Mouse (Mus musculus): ENCODE measurements around the gene Mettl17. TPM values are rescaled to one million over a fixed set of nuclear protein-coding genes. Genes with fewer than 3 reads are reported as not detected.

Mettl17 gene
- total and polyA plus RNA-seq, 2 experiments from 2014 or later, result 47.4 to 54.5 TPM

DNA sequence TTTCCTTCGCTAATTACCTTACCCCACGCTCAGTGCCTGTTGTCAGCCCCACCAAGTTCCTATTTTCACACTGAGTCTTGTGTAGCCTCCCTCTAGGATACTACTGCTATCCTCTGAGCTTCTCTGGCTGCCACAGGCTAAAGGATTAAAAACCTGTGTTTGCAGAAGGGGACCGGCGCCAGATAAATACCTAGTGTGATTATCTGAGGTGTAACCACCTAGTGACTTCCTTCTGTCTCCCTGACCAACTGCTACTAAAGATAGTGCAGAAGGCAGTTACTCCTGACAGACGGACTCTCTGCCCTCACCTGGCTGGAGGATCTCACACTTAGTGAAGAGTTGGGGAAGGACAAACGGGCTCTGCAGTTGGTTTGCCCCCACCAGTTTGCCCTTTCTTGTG, 11.4 kb downstream of the Mettl17 start:
- Histone ChIP-seq H3K4me1 (ENCODE audit: insufficient read depth) (no peaks in the 10 kb centered on the region), H3K27me3 (ENCODE audit: insufficient read depth, low read length) (no peaks in the 10 kb centered on the region), H3K9me3 (ENCODE audit: low read length) (no peaks in the 10 kb centered on the region), H3K4me2 (ENCODE audit: low read depth) (no peak overlapping the region), H3K4me3 (ENCODE audit: low read depth, low read length) (no peak overlapping the region), H3K27ac (ENCODE audit: low read depth, low read length) (no peak overlapping the region), H3K36me3 (ENCODE audit: insufficient read depth) (peaks cover 26% of the 10 kb centered on the region), H3K9ac (no peak overlapping the region)
- WGBS, result 87% methylated on average over 6 of the region's 6 CpGs
- no peak for ATAC-seq
- TF ChIP-seq CTCF (IDR thresholded peaks at IDR 0.05; ENCODE audit: low read depth), result no peak
- no peak for DNase-seq

DNA sequence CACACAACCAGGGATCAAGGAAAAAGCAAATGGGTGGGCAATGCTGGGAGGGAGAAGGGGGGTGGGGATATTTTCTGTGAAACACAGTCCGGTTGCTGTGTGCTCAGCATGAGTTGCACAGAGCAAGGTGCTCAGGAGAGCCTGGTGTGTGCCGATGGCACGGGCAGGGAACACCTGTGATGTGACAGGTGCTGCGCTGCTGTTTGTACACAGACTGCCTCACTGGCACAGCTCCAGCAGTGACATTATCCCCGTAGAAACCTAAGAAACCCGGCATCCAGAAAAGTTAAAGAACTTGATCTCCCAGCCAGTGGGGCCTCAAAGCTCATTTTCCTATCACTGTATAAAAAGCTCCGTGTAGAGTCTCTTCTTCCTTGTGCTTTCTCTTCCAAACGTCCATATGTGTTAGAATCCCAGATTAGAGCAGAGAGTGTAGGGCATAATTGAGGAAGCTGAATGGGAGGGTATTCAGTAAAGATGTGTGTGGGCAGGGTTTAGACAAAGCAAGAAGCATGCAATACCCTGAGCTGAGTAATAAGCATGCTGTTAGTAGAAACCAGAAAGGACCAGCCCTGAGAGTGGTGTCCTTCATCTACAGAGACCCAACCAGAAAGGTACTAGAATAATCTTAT, 12.0 kb downstream of the Mettl17 start:
- DNase-seq (no peak), ATAC-seq (no peak)
- TF ChIP-seq CTCF (IDR thresholded peaks at IDR 0.05; ENCODE audit: low read depth), result no peak
- Histone ChIP-seq H3K4me3 (ENCODE audit: low read depth, low read length) (no peak overlapping the region), H3K9ac (no peak overlapping the region), H3K4me1 (ENCODE audit: insufficient read depth) (no peaks in the 10 kb centered on the region), H3K36me3 (ENCODE audit: insufficient read depth) (peaks cover 20% of the 10 kb centered on the region), H3K9me3 (ENCODE audit: low read length) (no peaks in the 10 kb centered on the region), H3K4me2 (ENCODE audit: low read depth) (no peak overlapping the region), H3K27ac (ENCODE audit: low read depth, low read length) (no peak overlapping the region), H3K27me3 (ENCODE audit: insufficient read depth, low read length) (no peaks in the 10 kb centered on the region)
- 58% methylated on average over 8 of the region's 8 CpGs for WGBS

DNA sequence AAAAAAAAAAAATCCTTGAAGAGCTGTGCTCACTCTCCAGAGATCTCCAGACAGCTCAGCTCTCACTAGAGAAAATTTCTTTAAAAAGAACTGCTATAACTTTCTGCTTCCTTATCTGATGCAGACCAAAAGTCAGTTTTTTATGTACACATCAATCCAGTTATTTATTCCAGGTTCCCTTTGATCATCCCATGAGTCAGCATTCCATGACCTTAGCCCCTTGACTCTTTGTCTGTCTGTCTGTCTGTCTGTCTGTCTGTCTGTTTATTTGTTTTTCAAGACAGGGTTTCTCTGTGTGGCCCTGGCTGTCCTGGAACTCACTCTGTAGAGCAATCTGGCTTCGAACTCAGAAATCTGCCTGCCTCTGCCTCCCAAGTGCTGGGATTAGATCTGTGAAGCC, 14.7 kb downstream of the Mettl17 start:
- ATAC-seq (no peak), DNase-seq (no peak)
- H3K9me3 ChIP-seq (ENCODE audit: low read length), result no peaks in the 10 kb centered on the region
- H3K27ac ChIP-seq (ENCODE audit: low read depth, low read length), result no peak overlapping the region
- no peaks in the 10 kb centered on the region for H3K27me3 ChIP-seq (ENCODE audit: insufficient read depth, low read length)
- TF ChIP-seq CTCF (IDR thresholded peaks at IDR 0.05; ENCODE audit: low read depth), result no peak
- WGBS, result 90% methylated on average over 1 of the region's 1 CpGs
- 0 out of 2 replicates have a peak, but pooled peaks cover 3% of the 10 kb centered on the region for H3K36me3 ChIP-seq (ENCODE audit: insufficient read depth)
- no peak overlapping the region for H3K4me2 ChIP-seq (ENCODE audit: low read depth)
- H3K4me3 ChIP-seq (ENCODE audit: low read depth, low read length), result no peak overlapping the region
- H3K4me1 ChIP-seq (ENCODE audit: insufficient read depth), result no peaks in the 10 kb centered on the region
- H3K9ac ChIP-seq, result no peak overlapping the region

DNA sequence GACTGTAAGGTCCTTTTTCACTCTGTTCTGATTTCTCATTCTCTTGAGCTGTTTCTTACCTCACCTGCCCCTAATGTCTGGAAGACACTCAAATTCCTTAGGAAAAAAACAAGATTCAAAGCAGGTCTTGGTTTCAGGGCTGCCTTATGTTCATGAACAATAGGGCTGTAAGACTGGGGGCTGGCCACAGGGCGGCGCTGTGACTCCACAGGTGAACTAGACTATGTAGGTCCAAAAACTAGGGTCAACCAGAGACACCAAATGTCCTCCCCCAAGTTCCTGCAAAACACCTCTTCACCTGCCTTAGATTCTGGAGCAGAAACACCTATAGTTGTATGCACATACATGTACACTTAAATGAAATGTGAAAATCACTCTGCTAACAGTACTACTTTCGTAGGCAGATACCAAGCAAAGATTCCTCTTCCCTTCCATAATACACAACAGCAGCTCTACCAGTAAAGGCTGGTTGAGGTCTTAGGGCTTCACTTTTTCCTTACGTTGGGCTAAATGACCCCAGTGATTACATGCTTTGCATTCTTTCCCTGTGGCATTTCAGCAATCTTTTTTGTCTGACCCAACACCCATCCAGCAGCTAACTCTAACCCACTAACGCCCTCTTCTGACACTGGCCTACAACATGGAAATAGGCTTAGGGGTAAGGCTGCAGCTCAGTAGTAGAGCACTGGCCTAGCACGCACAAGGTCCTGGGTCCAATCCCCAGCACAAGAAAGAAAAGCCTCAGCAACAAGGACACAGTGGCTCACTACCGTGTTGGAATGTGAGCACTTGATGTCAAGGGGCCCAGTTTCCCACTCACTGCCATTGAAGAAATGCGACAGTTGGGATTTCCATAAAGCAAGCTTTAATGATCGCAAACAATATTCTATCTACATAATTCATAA, 18.4 kb downstream of the Mettl17 start:
- 58% methylated on average over 9 of the region's 9 CpGs for WGBS

DNA sequence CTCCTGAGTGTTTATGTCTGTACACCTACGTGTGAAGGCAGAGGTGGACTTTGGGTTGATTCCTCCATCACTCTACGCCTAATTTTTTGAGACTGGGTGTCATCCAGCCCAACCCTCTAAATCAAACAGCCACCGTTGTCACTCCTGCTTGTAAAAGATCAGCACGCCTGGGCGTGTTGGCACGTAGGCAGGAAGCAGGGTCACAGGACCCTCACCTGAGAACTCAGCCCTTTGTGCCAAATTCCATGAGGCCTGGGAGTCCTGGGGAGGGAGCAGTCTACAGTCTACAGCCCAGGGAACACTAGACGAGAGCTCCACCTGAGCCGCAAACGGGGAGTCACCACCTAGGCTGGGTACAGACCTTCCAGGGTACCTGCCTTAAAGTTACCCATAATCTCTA, 19.1 kb downstream of the Mettl17 start:
- ATAC-seq (no peak), DNase-seq (no peak)
- Histone ChIP-seq H3K9me3 (ENCODE audit: low read length) (no peaks in the 10 kb centered on the region), H3K9ac (no peak overlapping the region), H3K4me2 (ENCODE audit: low read depth) (no peak overlapping the region), H3K27me3 (ENCODE audit: insufficient read depth, low read length) (no peaks in the 10 kb centered on the region), H3K27ac (ENCODE audit: low read depth, low read length) (no peak overlapping the region), H3K4me3 (ENCODE audit: low read depth, low read length) (no peak overlapping the region), H3K4me1 (ENCODE audit: insufficient read depth) (no peaks in the 10 kb centered on the region), H3K36me3 (ENCODE audit: insufficient read depth) (peaks cover 17% of the 10 kb centered on the region; the same call in 1 of the 2 replicates)
- 93% methylated on average over 9 of the region's 9 CpGs for WGBS
- no peak for TF ChIP-seq CTCF (IDR thresholded peaks at IDR 0.05; ENCODE audit: low read depth)

More for the DNA sequence above, 18.4 kb downstream of the Mettl17 start:
- Histone ChIP-seq H3K4me3 (ENCODE audit: low read depth, low read length) (no peak overlapping the region), H3K4me1 (ENCODE audit: insufficient read depth) (no peaks in the 10 kb centered on the region), H3K9ac (no peak overlapping the region), H3K4me2 (ENCODE audit: low read depth) (no peak overlapping the region), H3K9me3 (ENCODE audit: low read length) (no peaks in the 10 kb centered on the region), H3K27me3 (ENCODE audit: insufficient read depth, low read length) (no peaks in the 10 kb centered on the region), H3K27ac (ENCODE audit: low read depth, low read length) (no peak overlapping the region), H3K36me3 (ENCODE audit: insufficient read depth) (peaks cover 15% of the 10 kb centered on the region; the same call in 1 of the 2 replicates)
- DNase-seq (peak; percentile 78), ATAC-seq (peak; percentile 79)
- peak; percentile 91 for TF ChIP-seq CTCF (IDR thresholded peaks at IDR 0.05; ENCODE audit: low read depth)

GRCm38 (mm10) chr14:51904706-51905105, 20.1 kb downstream of the Mettl17 start:
- H3K4me3 ChIP-seq (ENCODE audit: low read depth, low read length), result no peak overlapping the region
- DNase-seq, result peak; percentile 15
- peak; percentile 44; the same call in 1 of the 2 replicates for TF ChIP-seq CTCF (IDR thresholded peaks at IDR 0.05; ENCODE audit: low read depth)
- WGBS, result 71% methylated on average over 7 of the region's 7 CpGs
- H3K36me3 ChIP-seq (ENCODE audit: insufficient read depth), result peaks cover 24% of the 10 kb centered on the region; the same call in 1 of the 2 replicates
- H3K9ac ChIP-seq, result no peak overlapping the region
- 0 out of 2 replicates have a peak, but pooled peaks have one; percentile 47 for ATAC-seq
- no peak overlapping the region for H3K27ac ChIP-seq (ENCODE audit: low read depth, low read length)
- no peak overlapping the region for H3K4me2 ChIP-seq (ENCODE audit: low read depth)
- no peaks in the 10 kb centered on the region for H3K9me3 ChIP-seq (ENCODE audit: low read length)
- no peaks in the 10 kb centered on the region for H3K27me3 ChIP-seq (ENCODE audit: insufficient read depth, low read length)
- no peaks in the 10 kb centered on the region for H3K4me1 ChIP-seq (ENCODE audit: insufficient read depth)

DNA sequence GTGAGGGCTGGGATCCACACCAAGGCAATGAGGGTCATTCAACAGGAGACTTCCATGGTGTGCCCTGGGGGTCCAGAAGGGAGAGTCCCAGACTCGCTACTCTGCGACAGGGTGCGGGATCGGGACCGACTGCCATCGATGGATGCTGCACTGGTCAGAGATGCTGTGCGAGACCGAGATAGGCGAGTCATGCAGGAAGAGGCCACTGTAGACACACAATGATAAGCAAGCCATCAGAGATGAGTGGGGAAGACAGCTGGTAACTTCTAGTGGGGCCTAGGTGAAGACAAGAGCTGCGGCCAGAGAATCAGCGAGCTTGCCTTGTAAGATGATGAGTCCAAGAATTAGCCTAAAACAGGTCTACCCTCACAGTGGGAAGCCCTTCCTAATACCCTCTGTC, 21.5 kb downstream of the Mettl17 start:
- peaks cover 25% of the 10 kb centered on the region; the same call in 1 of the 2 replicates for H3K36me3 ChIP-seq (ENCODE audit: insufficient read depth)
- no peak for TF ChIP-seq CTCF (IDR thresholded peaks at IDR 0.05; ENCODE audit: low read depth)
- H3K4me1 ChIP-seq (ENCODE audit: insufficient read depth), result no peaks in the 10 kb centered on the region
- H3K4me3 ChIP-seq (ENCODE audit: low read depth, low read length), result no peak overlapping the region
- no peaks in the 10 kb centered on the region for H3K27me3 ChIP-seq (ENCODE audit: insufficient read depth, low read length)
- no peak overlapping the region for H3K27ac ChIP-seq (ENCODE audit: low read depth, low read length)
- no peak for ATAC-seq
- H3K9me3 ChIP-seq (ENCODE audit: low read length), result no peaks in the 10 kb centered on the region
- no peak overlapping the region for H3K4me2 ChIP-seq (ENCODE audit: low read depth)
- H3K9ac ChIP-seq, result no peak overlapping the region
- WGBS, result 92% methylated on average over 11 of the region's 11 CpGs
- no peak for DNase-seq

Data from forebrain, postnatal 0 days (tissue).